Mouse (Mus musculus): ENCODE data around the gene Il2ra.

DNA sequence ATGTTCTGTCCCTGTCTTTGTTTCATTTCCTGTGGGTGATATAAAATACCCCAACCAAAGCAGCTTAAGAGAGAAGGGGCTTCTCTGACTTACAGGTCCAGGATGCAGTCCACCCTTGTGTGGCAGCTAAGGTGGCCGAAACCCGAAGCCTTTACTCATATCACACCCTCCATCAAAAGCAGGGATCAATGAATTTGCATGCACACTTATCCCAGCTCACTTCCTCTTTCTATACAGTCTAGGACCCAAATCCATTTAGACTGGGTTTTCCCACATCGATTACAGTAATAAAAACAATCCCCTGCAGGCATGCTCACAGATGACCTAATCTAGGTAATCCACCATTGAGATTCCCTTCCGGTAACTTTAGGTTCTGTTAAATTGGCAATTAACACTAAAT is 43.9 kb downstream of the Il2ra start:
- TF ChIP-seq CTCF (IDR thresholded peaks at IDR 0.05; ENCODE audit: borderline replicate concordance, control insufficient read depth, extremely low read depth, insufficient read depth, low read length, poor library complexity) (no peak), POLR2A (IDR thresholded peaks at IDR 0.05; ENCODE audit: control insufficient read depth, extremely low read depth, insufficient read depth, low read length, poor library complexity) (no peak)
